Mouse (Mus musculus) cerebellum, adult 9-10 months (tissue): Measurements from ENCODE around the gene Prkaca.
"Not testable (repeated sequence)": the region's sequence is repeated elsewhere in the genome, so short reads cannot be mapped to it uniquely, and the experiment has no call there.

Experiments used
- DNase-seq: peaks from one replicate; pipeline ENCODE4 v3.0.0; 2022

The Prkaca gene

DNA sequence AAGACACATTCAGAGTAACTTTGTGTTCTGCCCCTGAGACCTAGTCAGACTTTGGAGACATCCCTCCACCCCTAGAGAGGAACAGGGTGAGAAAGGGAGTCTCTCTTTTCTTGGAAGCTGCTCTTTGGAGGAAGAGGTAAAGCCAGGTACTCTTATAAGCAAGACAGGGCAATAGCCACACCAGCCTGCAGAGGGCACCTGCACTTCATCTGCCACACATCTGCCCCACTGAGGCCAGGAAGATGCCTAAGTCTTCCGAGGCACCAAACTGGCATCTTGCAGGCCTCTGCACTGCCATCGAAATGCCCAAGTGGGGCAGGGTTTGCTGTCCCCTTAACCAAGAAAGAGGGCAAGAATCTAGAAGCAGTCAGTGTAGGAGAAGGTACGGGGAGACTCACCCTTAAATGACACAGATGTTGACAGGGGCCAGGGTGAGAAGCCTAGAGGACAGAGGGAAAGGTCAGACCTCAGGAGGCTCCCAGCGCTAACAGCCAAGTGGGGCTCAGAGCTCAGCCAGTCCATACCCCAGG lies 3.4 kb downstream of the Prkaca start:
- no peak for DNase-seq

GRCm38 (mm10) chr8:83976779-83977350 lies 4.1 kb downstream of the Prkaca start:
- no peak for DNase-seq

- DNase-seq, result no peak
These were observed 4.9 kb downstream of the Prkaca start for GRCm38 (mm10) chr8:83977646-83978045.

DNA sequence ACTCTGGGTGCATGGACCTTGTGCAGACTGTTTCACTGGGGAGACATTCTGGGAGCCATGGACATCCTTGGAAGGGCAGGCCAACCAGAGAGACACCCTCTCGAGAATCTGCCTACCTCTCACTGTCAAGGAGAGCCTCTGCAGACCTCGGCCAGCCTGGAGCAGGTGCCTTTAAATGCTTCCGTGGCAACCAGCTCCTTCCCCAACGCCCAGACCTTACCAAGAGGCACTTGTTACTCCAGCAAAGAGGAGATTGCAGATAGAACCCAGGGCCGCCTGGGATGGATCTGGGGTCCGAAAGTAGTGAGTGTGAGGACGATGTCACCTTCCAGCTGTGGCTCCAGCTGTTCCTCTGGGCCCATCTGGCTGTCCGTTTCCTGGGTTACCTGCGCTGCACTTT lies 5.4 kb downstream of the Prkaca start:
- no peak for DNase-seq

DNA sequence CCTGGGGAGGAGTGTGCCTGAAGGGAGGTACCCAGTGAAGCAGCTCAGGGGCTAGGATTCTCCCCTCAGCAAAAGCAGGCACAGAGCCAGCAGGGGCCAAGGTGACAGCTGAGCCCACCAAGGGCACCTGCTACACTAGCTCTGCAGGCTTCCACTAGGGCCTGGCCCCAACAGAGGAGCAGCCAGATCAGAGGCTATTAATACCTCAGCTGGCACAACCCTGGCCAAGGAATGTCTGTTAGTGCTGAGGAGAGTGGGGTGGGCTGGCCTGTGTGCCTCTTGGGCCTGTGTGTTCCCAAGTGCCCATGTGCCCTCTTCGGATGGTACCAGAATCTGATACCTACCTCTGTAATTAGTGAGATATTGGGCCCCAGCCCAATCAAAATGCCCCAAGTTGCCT lies 7.5 kb downstream of the Prkaca start:
- peak; percentile 31 for DNase-seq

- DNase-seq, result peak; percentile 39
These were observed 8.1 kb downstream of the Prkaca start for GRCm38 (mm10) chr8:83980845-83981244.

GRCm38 (mm10) chr8:83981533-83981932 lies 8.7 kb downstream of the Prkaca start:
- DNase-seq, result no peak

GRCm38 (mm10) chr8:83982449-83982848 lies 9.7 kb downstream of the Prkaca start:
- no peak for DNase-seq

- DNase-seq, result not testable (repeated sequence)
These were observed 10.4 kb downstream of the Prkaca start for GRCm38 (mm10) chr8:83983222-83983621.

- DNase-seq, result no peak
These were observed 16.4 kb downstream of the Prkaca start for GRCm38 (mm10) chr8:83989243-83989642.

GRCm38 (mm10) chr8:83990170-83990569 lies 17.4 kb downstream of the Prkaca start:
- DNase-seq, result no peak

DNA sequence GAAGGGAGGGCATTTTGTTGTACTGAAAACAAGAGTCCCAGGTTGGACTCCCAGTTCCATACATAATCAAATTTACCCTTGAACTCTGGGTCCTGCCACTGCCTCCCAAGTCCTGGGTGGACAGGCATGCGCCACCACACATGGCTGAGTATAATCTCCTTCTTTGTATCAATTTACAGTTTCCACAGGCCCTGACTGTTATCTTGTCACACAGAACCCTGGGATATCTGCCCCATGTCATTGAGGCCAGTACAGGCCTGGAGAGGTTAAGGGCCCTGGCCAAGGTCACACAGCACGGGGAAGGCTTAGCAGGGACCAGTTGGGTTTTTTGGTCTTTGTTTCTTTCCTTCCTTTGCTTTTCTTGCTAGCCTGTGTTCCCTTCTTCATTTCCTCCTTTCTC lies 19.7 kb downstream of the Prkaca start:
- DNase-seq, result no peak

DNA sequence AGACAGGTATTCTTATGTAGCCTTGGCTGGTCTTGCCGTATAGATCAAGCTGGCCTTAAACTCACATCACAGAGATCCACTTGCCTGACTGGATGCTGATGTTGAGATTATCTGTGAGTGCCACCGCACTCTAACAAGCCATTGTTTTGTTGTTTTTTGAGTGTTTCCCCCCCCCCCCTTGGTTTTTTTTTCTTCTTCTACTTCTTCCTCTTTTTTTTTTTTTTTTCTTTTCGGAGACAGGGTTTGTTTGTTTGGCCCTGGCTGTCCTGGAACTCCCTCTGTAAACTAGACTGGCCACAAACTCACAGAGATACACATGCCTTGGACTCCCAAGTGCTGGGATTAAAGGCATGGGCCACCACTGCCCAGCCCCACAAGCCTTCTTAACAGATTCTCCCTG lies 21.2 kb downstream of the Prkaca start:
- no peak for DNase-seq

DNA sequence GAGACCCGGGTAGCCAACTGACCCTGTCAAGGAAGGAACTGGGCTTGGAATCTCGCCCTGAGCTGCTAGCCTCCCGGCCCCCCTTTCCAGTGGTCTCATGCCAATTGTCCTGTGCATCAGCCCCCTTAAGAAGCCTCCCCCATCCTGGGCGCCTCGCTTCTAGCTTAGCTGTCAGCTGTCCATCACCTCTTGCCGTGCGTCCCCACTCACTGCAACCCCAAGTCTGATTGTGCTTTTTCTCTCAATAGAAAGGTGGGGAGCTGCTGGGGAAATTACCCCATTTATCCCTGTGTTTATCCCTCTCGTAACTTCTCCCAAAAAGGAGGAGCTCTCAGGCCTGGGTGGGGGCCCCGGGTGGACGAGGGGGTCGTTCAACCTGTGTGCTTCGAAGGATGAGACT lies 23.2 kb downstream of the Prkaca start:
- peak; percentile 65 for DNase-seq

DNA sequence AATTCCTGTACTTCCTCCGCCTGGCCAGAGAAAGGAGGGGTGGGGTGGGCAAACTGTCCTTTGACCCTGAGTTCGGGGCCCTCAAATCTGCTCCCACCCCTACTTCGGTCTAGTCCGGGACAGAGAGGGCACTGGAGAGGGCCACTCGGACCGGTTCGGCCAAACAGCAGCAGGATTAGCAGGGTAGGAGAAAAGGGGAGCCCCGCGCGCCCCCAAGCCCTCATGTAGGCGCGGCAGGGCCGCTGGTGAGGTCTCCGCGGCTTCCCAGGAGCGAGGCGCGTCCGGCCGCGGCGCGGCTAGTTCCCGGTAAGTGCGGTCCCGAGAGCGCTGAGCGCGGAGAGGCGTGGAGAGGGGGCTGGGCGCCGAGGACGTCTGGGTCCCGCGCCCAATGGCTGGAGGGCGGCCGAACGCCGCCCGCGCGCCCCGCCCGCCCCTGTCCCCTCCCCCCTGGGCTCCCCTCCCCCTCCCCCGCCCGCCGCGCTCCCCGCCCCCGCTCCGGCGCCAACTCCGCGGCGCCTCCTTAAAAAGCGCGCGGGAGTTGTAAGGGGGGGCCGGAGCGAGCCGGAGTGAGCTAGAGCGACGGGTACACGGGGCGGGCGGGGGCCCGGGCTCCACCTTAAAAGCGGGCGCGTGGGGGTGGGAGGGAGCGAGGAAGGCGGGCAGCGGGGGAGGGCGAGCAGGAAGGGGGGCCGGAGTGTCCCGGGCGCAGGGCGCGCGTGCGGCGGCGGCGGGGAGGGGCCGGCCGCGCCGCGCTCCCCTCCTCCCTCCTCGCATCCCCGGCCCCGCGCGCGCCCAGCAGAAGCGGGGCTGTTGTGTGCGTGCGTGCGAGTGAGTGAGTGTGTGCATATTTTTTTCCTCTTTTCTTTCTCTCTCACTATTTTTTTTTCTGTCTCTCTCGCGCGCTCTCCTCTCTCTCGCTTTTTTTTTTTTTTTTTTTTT lies 24.0 kb downstream of the Prkaca start:
- peak; percentile 77 for DNase-seq

DNA sequence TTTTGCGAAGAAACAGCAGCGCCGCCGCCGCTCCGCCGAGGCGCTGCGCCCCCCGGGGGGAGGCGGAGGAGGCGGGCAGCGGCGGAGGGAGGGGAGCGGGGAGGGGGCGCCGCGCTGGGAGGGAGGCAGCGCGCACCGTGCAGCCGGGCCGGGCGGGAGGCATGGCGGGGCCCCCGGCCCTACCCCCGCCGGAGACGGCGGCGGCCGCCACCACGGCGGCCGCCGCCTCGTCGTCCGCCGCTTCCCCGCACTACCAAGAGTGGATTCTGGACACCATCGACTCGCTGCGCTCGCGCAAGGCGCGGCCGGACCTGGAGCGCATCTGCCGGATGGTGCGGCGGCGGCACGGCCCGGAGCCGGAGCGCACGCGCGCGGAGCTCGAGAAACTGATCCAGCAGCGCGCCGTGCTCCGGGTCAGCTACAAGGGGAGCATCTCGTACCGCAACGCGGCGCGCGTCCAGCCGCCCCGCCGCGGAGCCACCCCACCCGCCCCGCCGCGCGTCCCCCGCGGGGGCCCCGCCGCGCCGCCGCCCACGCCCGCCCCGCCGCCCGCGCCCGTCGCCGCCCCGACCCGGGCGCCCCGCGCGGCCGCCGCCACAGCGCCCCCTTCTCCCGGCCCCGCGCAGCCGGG lies 24.8 kb downstream of the Prkaca start, which contains the start of gene Samd1:
Gene Samd1 (plus strand): TSS at position 162 of the 631 bp plus-strand sequence.
- peak; percentile 57 for DNase-seq

DNA sequence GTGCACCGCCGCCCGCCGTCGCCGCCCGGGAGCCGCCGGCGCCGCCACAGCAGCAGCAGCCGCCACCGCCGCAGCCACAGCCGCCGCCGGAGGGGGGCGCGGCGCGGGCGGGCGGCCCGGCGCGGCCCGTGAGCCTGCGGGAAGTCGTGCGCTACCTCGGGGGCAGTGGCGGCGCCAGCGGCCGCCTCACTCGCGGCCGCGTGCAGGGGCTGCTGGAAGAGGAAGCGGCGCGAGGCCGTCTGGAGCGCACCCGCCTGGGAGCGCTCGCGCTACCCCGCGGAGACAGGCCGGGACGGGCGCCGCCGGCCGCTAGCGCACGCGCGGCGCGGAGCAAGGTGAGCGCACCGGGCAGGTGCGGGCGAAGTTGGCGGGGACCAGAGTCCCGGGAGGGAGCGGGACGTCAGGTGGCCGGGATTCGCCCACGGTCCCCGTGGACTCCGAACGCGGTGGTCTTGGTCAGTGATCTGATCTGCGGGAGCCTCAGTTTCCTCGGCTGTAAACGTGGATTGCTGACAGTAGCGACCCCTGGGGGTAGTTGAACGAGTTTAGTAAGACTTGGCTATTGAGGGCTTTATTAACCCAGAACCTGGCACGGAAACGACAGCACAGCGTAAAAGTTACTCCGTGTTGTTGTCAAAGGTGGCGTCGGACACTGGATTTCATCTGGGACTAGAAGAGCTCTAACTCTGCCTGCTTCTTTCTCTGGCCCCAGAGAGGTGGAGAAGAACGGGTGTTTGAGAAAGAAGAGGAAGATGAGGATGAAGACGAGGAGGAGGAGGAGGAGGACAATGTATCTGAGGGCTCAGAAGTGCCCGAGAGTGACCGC lies 25.7 kb downstream of the Prkaca start:
- DNase-seq, result no peak

DNA sequence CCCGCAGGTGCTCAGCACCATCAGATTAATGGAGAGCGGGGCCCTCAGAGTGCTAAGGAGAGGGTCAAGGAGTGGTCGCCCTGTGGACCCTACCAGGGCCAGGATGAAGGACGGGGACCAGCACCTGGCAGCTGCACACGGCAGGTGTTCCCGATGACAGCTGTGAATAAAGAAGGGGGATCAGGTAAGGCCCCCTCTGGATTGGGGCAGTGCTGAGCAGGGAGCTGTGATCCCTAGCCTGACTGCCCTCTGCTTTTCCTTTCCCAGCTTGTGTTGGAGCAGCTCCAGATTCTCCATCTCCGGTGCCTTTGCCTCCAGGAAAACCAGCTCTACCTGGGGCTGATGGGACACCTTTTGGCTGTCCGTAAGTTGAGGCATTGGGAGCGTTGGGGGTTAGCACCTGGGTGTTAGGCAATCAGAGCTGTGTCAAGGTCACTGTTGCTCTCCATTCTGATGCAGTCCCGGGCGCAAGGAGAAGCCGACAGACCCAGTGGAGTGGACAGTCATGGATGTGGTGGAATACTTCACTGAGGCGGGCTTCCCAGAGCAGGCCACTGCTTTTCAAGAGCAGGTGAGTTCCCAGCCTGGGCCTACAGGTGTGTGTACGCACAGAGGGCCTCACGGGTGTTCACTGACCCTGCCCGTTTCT lies 26.4 kb downstream of the Prkaca start:
- DNase-seq, result peak; percentile 62

DNA sequence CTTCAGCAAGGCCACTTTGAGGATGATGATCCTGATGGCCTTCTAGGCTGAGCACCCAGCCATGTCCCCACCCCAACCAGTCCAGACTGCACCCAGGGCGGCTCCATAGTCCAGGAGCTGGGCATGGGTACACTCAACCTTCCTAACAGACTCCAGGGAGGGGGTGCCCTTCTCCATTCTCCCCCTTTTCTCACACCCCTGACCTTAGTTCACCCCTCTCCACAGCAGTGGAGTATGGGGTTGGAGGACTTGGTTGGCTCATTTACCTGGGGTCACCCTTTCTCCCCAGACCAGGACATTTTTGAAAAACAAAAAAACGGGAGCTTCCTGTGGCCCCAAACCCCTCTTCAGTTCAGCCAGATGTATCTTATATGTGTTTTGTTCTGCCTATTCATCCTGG lies 27.0 kb downstream of the Prkaca start:
- DNase-seq, result peak; percentile 41

DNA sequence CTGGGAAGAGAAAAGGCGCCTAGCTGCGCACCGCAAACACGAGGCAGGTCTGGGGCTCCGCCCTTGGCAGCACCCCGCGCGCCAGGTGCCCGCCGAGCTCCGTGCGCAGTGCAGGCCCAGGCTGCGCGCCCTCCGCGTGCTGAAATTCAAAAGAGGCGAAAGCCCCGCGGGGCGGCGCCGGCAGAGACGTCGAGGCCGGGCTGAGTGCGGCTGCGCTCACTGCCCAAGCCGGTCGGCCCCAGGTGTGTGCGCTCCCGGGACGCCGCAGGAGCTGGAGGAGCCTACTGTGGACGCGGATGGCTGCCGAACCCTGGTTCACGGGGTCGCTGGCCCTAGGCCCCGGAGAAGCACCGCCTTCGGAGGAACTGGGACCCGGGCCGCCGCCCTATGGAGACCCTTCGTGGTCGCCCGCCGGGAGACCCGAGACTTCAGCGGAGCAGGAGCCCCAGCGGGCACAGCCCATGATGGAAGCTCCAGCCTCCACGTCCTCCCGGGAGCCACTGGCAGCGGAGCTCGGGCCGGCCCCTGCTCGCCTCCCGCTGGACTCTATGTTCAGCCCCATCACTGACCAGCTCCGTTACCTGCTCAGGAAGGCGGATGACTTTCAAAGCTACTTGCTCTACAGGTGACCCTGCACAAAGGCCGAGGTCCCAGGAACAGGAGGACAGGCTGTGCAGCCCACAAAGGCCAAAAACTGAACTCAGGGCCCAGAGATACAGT lies 28.6 kb downstream of the Prkaca start, which contains the start of gene 1700067K01Rik:
Gene 1700067K01Rik (plus strand): TSS at position 222 of the 720 bp plus-strand sequence.
- DNase-seq, result peak; percentile 39

GRCm38 (mm10) chr8:84002957-84003611 lies 30.3 kb downstream of the Prkaca start:
- peak; percentile 48 for DNase-seq
